Mouse (Mus musculus) T-helper 17 cell (primary cell): Measurements from ENCODE around the gene Zfp36.

Experiments used
- in situ Hi-C, 2 experiments: fragments of 300-600 bp; cut with MboI, MseI; formaldehyde crosslinking; loops; 1 replicate in 1 of 2; 2 replicates in 1 of 2; pipeline ENCODE4 v1.15.1; 2025; ENCODE audit warnings: high pct_unique_total_duplicates in 2 of 2

Gene Zfp36

GRCm38 (mm10) chr7:28385196-28385595 lies 5.1 kb upstream of the Zfp36 start:
- in situ Hi-C loops = no loop called here

- in situ Hi-C loops = no loop called here
These were observed 4.1 kb upstream of the Zfp36 start for GRCm38 (mm10) chr7:28384162-28384561.

- in situ Hi-C loops = no loop called here
These were observed 3.6 kb upstream of the Zfp36 start for GRCm38 (mm10) chr7:28383606-28384005.

- in situ Hi-C loops = no loop called here
These were observed 2.9 kb upstream of the Zfp36 start for GRCm38 (mm10) chr7:28382981-28383396.

- in situ Hi-C loops = no loop called here
These were observed 2.4 kb upstream of the Zfp36 start for GRCm38 (mm10) chr7:28382347-28382951.

- in situ Hi-C loops = no loop called here
These were observed 1.9 kb upstream of the Zfp36 start for GRCm38 (mm10) chr7:28381938-28382337.

- in situ Hi-C loops = no loop called here
These were observed 1.2 kb upstream of the Zfp36 start for GRCm38 (mm10) chr7:28381017-28381790.

GRCm38 (mm10) chr7:28378769-28379651 lies 1.0 kb downstream of the Zfp36 start:
- in situ Hi-C loops = no loop called here

GRCm38 (mm10) chr7:28378066-28378690 lies 1.9 kb downstream of the Zfp36 start:
- in situ Hi-C loops = no loop called here

GRCm38 (mm10) chr7:28377190-28378065 lies 2.6 kb downstream of the Zfp36 start:
- in situ Hi-C loops = no loop called here

GRCm38 (mm10) chr7:28376011-28376771 lies 3.9 kb downstream of the Zfp36 start:
- in situ Hi-C loops = no loop called here

GRCm38 (mm10) chr7:28375176-28375921 lies 4.7 kb downstream of the Zfp36 start:
- in situ Hi-C loops = no loop called here

GRCm38 (mm10) chr7:28374647-28375046 lies 5.4 kb downstream of the Zfp36 start:
- in situ Hi-C loops = no loop called here

- in situ Hi-C loops = no loop called here
These were observed 6.1 kb downstream of the Zfp36 start for GRCm38 (mm10) chr7:28373891-28374495.

GRCm38 (mm10) chr7:28373131-28373581 lies 6.9 kb downstream of the Zfp36 start:
- in situ Hi-C loops = no loop called here

- in situ Hi-C loops = no loop called here
These were observed 7.6 kb downstream of the Zfp36 start, which contains the start of gene Plekhg2 for GRCm38 (mm10) chr7:28372251-28373108. Gene Plekhg2 (minus strand): TSS chr7:28372599.

GRCm38 (mm10) chr7:28371514-28371989 lies 8.5 kb downstream of the Zfp36 start:
- in situ Hi-C loops = no loop called here
